Mouse (Mus musculus) neural tube, embryonic 11.5 days (tissue): ENCODE results near the gene Arhgap33. TPM values are rescaled to one million over a fixed set of nuclear protein-coding genes. Genes with fewer than 3 reads are reported as not detected.

ENCODE experiments used
- ATAC-seq: fragments of 200-750 bp; cut with Nextera tagmentation; 2 replicates; pipeline ENCODE4 v1.8.0; 2017; ENCODE audit warnings: moderate number of reproducible peaks, mild to moderate bottlenecking, moderate TSS enrichment, moderate library complexity; ENCODE audit not compliant: insufficient read depth, low FRiP score, low TSS enrichment
- DNase-seq: peaks from one replicate; pipeline ENCODE4 v3.0.0-alpha.2; 2015; ENCODE audit warnings: low spot score
- H3K27ac ChIP-seq: fragments of 300-500 bp; sonication (generic); 2 replicates; pipeline ENCODE4 v1.5.1; 2014; ENCODE audit warnings: low read depth, mild to moderate bottlenecking, low read length
- H3K27me3 ChIP-seq: fragments of 300-500 bp; sonication (generic); 2 replicates; pipeline ENCODE4 v1.6.1; 2014; ENCODE audit warnings: mild to moderate bottlenecking, low read length, mixed read lengths; ENCODE audit not compliant: control insufficient read depth, insufficient read depth
- H3K36me3 ChIP-seq: fragments of 300-500 bp; sonication (generic); 2 replicates; pipeline ENCODE4 v1.6.1; 2014; ENCODE audit warnings: mild to moderate bottlenecking, low read length, moderate library complexity, mixed read lengths; ENCODE audit not compliant: control insufficient read depth, insufficient read depth
- H3K4me1 ChIP-seq: fragments of 300-500 bp; sonication (generic); 2 replicates; pipeline ENCODE4 v1.6.1; 2014; ENCODE audit warnings: low read length, mixed read lengths; ENCODE audit not compliant: control insufficient read depth, insufficient read depth
- H3K4me2 ChIP-seq: fragments of 300-500 bp; sonication (generic); 2 replicates; pipeline ENCODE4 v1.6.1; 2014; ENCODE audit warnings: low read depth, mild to moderate bottlenecking, moderate library complexity
- H3K4me3 ChIP-seq: fragments of 300-500 bp; sonication (generic); 2 replicates; pipeline ENCODE4 v1.5.1; 2014; ENCODE audit warnings: low read depth, low read length
- H3K9ac ChIP-seq: fragments of 300-500 bp; sonication (generic); 2 replicates; pipeline ENCODE4 v1.6.1; 2014; ENCODE audit warnings: mild to moderate bottlenecking, low read length
- H3K9me3 ChIP-seq: fragments of 300-500 bp; sonication (generic); 2 replicates; pipeline ENCODE4 v1.6.1; 2016; ENCODE audit warnings: low read length; ENCODE audit not compliant: control insufficient read depth
- WGBS: fragments of 180-500 bp; shearing (Covaris S2); extraction: QIAGEN DNeasy Blood & Tissue Kit; methylation state at CpG from one replicate; pipeline ENCODE4 v1.1.7; 2014; 5-methylcytosine and 5-hydroxymethylcytosine counted together
- polyA plus RNA-seq: library from polyadenylated mRNA; unstranded; fragments of >200 nt; fragmentation: Nextera tagmentation; extraction: Ambion mirVana; gene quantifications from 2 replicates; pipeline ENCODE4 v1.2.1, GENCODE M21; 2014

The Arhgap33 gene
- polyA plus RNA-seq, 1 experiment from 2014 or later = 48.8 TPM

DNA sequence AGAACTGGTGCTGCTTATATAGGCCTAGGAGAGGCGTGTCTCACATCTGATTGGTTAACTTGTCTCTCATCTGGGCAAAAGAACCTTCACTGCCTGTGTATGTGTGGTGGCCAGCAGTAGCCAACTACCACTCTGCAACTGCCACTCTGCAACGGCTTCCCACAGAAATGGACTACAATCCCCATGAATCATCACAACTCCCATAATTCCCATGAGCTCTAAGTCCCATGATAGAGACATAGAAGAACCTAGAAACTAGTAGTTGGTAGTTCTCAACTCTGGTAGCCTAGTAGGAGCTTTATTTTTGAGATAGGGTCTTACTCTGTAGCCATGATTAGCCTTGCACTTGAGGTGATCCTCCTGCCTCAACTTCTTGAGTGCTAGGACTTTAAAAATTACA lies 15.0 kb upstream of the Arhgap33 start:
- Histone ChIP-seq H3K36me3 (peaks cover 6% of the 10 kb centered on the region), H3K4me2 (no peak overlapping the region), H3K9ac (no peak overlapping the region), H3K27ac (no peak overlapping the region), H3K4me1 (peaks cover 13% of the 10 kb centered on the region), H3K27me3 (no peaks in the 10 kb centered on the region), H3K4me3 (no peak overlapping the region), H3K9me3 (no peaks in the 10 kb centered on the region)
- DNase-seq (no peak), ATAC-seq (no peak)
- WGBS = 81% methylated on average over 2 of the region's 2 CpGs

DNA sequence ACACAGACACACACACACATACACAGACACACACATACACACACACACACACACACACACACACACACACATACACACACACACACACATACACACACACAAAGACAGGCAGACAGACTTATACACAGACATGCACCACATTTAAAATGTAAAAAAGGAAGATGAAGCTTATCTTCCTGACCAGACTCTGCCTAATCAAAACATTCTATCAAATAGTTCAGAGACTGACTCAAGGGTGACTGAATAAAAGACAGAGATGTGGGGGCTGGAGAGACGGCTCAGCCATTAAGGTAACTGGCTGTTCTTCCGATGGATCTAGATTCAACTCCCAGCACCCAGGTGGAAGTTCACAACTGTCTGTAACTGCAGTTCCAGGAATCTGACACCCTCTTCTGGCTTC lies 9.5 kb upstream of the Arhgap33 start:
- H3K4me1 ChIP-seq = no peaks in the 10 kb centered on the region
- peaks cover 4% of the 10 kb centered on the region for H3K36me3 ChIP-seq
- DNase-seq (no peak), ATAC-seq (no peak)
- no peaks in the 10 kb centered on the region for H3K27me3 ChIP-seq
- H3K27ac ChIP-seq = no peak overlapping the region
- WGBS = 100% methylated on average over 2 of the region's 2 CpGs
- H3K4me3 ChIP-seq = no peak overlapping the region
- H3K9ac ChIP-seq = no peak overlapping the region
- H3K9me3 ChIP-seq = no peaks in the 10 kb centered on the region
- no peak overlapping the region for H3K4me2 ChIP-seq

DNA sequence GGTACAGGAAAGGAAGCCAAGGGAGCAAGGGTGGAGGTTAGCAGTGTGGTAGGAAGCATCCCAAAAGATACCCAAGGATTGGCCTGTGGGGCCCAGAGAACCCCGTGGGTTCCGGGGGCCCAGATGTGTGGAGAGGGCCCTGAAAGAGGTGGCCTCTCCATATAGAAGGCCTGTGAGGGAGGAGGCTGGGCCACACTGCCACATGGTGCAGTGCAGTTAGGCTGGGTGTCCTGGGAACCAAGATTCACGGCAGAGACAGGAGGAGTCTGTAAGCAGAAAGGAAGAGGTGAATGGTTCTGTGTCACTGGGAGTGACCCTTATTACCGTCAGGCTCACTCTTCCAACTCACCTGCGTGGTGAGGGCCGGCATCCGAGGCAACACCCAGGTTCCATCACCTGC lies 5.7 kb upstream of the Arhgap33 start:
- ATAC-seq = no peak
- Histone ChIP-seq H3K27ac (no peak overlapping the region), H3K4me2 (no peak overlapping the region), H3K4me3 (no peak overlapping the region), H3K4me1 (no peaks in the 10 kb centered on the region), H3K9ac (no peak overlapping the region), H3K9me3 (no peaks in the 10 kb centered on the region), H3K36me3 (peaks cover 2% of the 10 kb centered on the region), H3K27me3 (no peaks in the 10 kb centered on the region)
- DNase-seq = no peak
- 94% methylated on average over 7 of the region's 7 CpGs for WGBS

- Histone ChIP-seq H3K27ac (peak overlapping the region; percentile 79), H3K36me3 (peaks cover 16% of the 10 kb centered on the region), H3K27me3 (no peaks in the 10 kb centered on the region), H3K9ac (peak overlapping the region; percentile 86), H3K4me1 (peaks cover 18% of the 10 kb centered on the region), H3K9me3 (no peaks in the 10 kb centered on the region), H3K4me2 (peak overlapping the region; percentile 89), H3K4me3 (peak overlapping the region; percentile 78)
- DNase-seq = peak; percentile 44
- peak; percentile 32 for ATAC-seq
- WGBS = 7% methylated on average over 26 of the region's 26 CpGs
These were observed 773 bp downstream of the Arhgap33 start for GRCm38 (mm10) chr7:30533941-30534632.

DNA sequence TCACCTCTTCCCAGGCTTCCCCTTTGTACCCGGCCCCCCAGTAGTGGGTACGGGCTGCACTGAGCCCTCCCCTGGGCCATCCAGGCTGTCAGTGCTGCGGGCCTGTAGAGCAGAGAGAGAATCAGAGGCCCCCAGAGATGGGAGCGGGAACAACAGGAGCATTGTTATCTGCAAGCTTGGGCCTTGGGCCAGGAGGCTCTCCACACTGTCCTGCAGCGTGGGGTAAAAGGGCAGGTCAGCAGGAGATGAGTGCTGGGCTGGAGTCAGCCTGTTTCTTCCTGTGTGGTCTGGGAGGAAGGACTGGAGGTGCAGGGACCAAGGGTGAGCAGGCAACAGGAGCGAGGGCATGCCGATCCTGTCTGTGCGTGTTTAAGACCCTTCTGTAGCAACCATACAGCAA lies 1.9 kb downstream of the Arhgap33 start:
- Histone ChIP-seq H3K27ac (0 out of 2 replicates have a peak overlapping the region, but pooled peaks have one; percentile 10), H3K9me3 (no peaks in the 10 kb centered on the region), H3K9ac (peak overlapping the region; percentile 86), H3K4me1 (peaks cover 18% of the 10 kb centered on the region), H3K27me3 (no peaks in the 10 kb centered on the region), H3K4me2 (peak overlapping the region; percentile 89), H3K36me3 (peaks cover 25% of the 10 kb centered on the region), H3K4me3 (peak overlapping the region; percentile 78)
- DNase-seq = peak; percentile 50
- no peak for ATAC-seq
- 22% methylated on average over 8 of the region's 8 CpGs for WGBS

DNA sequence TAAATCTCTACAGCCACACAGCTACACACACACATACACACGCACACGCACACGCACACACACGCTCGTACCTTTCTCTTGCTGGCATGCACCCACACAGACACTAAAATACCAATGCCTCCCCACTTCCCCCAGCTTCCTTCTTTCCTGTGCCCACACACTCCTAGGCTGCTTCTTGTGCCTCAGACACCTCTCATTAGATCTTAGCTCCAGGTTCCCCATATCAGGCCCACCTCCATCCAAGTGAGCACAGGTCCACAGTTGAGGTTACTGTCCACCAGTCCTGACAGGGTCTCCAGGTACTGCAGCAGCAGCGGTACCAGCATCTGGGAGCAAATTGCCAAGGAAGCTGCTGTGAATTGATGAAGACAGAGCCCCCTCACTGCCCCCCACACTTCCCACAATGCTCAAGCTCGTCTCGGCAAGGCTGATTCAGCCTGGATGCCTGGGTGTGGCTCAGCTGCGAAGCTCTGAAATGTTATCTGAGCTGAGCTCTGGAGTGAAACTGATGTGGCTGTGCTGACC lies 3.5 kb downstream of the Arhgap33 start:
- Histone ChIP-seq H3K9ac (no peak overlapping the region), H3K4me1 (peaks cover 20% of the 10 kb centered on the region), H3K27me3 (no peaks in the 10 kb centered on the region), H3K27ac (no peak overlapping the region), H3K9me3 (no peaks in the 10 kb centered on the region), H3K4me3 (no peak overlapping the region), H3K4me2 (no peak overlapping the region), H3K36me3 (peaks cover 26% of the 10 kb centered on the region)
- DNase-seq (no peak), ATAC-seq (no peak)
- WGBS = 88% methylated on average over 9 of the region's 9 CpGs

DNA sequence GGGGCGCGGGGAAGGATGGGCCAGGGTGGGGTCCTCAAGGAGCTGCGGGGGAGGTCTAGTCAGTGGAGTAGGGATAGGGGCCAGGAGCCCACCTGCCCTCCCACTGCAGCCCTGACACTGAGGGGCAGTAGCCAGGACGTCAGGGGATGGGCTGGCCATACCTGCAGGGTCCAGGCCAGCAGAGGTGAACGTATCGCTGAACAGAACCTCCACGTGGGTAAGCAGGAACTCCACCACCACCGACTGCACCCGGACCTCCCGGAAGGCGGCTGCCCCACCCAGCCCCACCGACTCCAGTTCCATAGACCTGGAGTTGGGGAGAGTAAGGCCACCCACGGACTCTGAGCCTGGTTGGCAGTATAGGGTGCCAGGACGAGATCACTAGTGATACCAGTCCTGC lies 7.9 kb downstream of the Arhgap33 start:
- H3K27me3 ChIP-seq = no peaks in the 10 kb centered on the region

GRCm38 (mm10) chr7:30526399-30526798 lies 8.5 kb downstream of the Arhgap33 start:
- no peak for DNase-seq
- H3K36me3 ChIP-seq = peaks cover 38% of the 10 kb centered on the region
- H3K9me3 ChIP-seq = no peaks in the 10 kb centered on the region
- 20% methylated on average over 16 of the region's 17 CpGs for WGBS
- no peak for ATAC-seq
- H3K4me3 ChIP-seq = no peak overlapping the region
- 0 out of 2 replicates have a peak, but pooled peaks cover 5% of the 10 kb centered on the region for H3K4me1 ChIP-seq
- no peaks in the 10 kb centered on the region for H3K27me3 ChIP-seq
- peak overlapping the region; percentile 18; the same call in 1 of the 2 replicates for H3K9ac ChIP-seq
- no peak overlapping the region for H3K27ac ChIP-seq
- 0 out of 2 replicates have a peak overlapping the region, but pooled peaks have one; percentile 3 for H3K4me2 ChIP-seq

More for the DNA sequence above, 7.9 kb downstream of the Arhgap33 start:
- Histone ChIP-seq H3K4me1 (0 out of 2 replicates have a peak, but pooled peaks cover 5% of the 10 kb centered on the region), H3K4me3 (no peak overlapping the region), H3K36me3 (peaks cover 39% of the 10 kb centered on the region), H3K4me2 (no peak overlapping the region), H3K27ac (no peak overlapping the region), H3K9me3 (no peaks in the 10 kb centered on the region), H3K9ac (no peak overlapping the region)
- ATAC-seq (no peak), DNase-seq (no peak)
- 76% methylated on average over 14 of the region's 14 CpGs for WGBS

GRCm38 (mm10) chr7:30525954-30526353 lies 8.9 kb downstream of the Arhgap33 start:
- no peak overlapping the region for H3K4me2 ChIP-seq
- H3K27me3 ChIP-seq = no peaks in the 10 kb centered on the region
- no peaks in the 10 kb centered on the region for H3K9me3 ChIP-seq
- 0 out of 2 replicates have a peak, but pooled peaks cover 5% of the 10 kb centered on the region for H3K4me1 ChIP-seq
- no peak overlapping the region for H3K4me3 ChIP-seq
- H3K9ac ChIP-seq = no peak overlapping the region; the same call in 1 of the 2 replicates
- WGBS = 26% methylated on average over 10 of the region's 10 CpGs
- no peak overlapping the region for H3K27ac ChIP-seq
- H3K36me3 ChIP-seq = peaks cover 36% of the 10 kb centered on the region
- ATAC-seq (no peak), DNase-seq (no peak)
